Mouse (Mus musculus) T-helper 2 cell (primary cell): Measurements from ENCODE around the gene Rnaseh2a.

Experiments
- in situ Hi-C: fragments of 300-600 bp; cut with MboI, MseI; formaldehyde crosslinking; loops from one replicate; pipeline ENCODE4 v1.15.1; 2025; ENCODE audit warnings: high pct_unique_total_duplicates

Rnaseh2a gene

GRCm38 (mm10) chr8:84984294-84985048 lies 14.9 kb upstream of the Rnaseh2a start:
- in situ Hi-C loops, result loop anchor here (10.0 kb wide), 1 partner anchor 320 kb away; the partner anchor contains the start of gene Ier2

- in situ Hi-C loops, result loop anchor here (10.0 kb wide), 1 partner anchor 318 kb away; the partner anchor contains the start of gene Ier2
Observed at GRCm38 (mm10) chr8:84982499-84983011, 13.0 kb upstream of the Rnaseh2a start.

GRCm38 (mm10) chr8:84981644-84982498 lies 12.3 kb upstream of the Rnaseh2a start:
- in situ Hi-C loops, result loop anchor here (10.0 kb wide), 1 partner anchor 317 kb away; the partner anchor contains the start of gene Ier2

- in situ Hi-C loops, result loop anchor here (10.0 kb wide), 1 partner anchor 316 kb away; the partner anchor contains the start of gene Ier2
Observed at GRCm38 (mm10) chr8:84980622-84981358, 11.2 kb upstream of the Rnaseh2a start.

- in situ Hi-C loops, result loop anchor here (10.0 kb wide), 1 partner anchor 315 kb away; the partner anchor contains the start of gene Ier2
Observed at GRCm38 (mm10) chr8:84979599-84980421, 10.2 kb upstream of the Rnaseh2a start.

- in situ Hi-C loops, result no loop called here
Observed at GRCm38 (mm10) chr8:84978248-84978940, 8.8 kb upstream of the Rnaseh2a start, which contains the start of gene Junb. Junb (minus strand) TSS chr8:84978718.

- in situ Hi-C loops, result no loop called here
Observed at GRCm38 (mm10) chr8:84977435-84978247, 8.1 kb upstream of the Rnaseh2a start.

GRCm38 (mm10) chr8:84976763-84977434 lies 7.3 kb upstream of the Rnaseh2a start:
- in situ Hi-C loops, result no loop called here

GRCm38 (mm10) chr8:84976031-84976762 lies 6.6 kb upstream of the Rnaseh2a start:
- in situ Hi-C loops, result no loop called here

- in situ Hi-C loops, result no loop called here
Observed at GRCm38 (mm10) chr8:84975434-84975833, 5.9 kb upstream of the Rnaseh2a start.

GRCm38 (mm10) chr8:84974543-84975142 lies 5.1 kb upstream of the Rnaseh2a start:
- in situ Hi-C loops, result no loop called here

GRCm38 (mm10) chr8:84973803-84974542 lies 4.4 kb upstream of the Rnaseh2a start:
- in situ Hi-C loops, result no loop called here

GRCm38 (mm10) chr8:84973079-84973478 lies 3.5 kb upstream of the Rnaseh2a start:
- in situ Hi-C loops, result no loop called here

GRCm38 (mm10) chr8:84970913-84971312 lies 1.3 kb upstream of the Rnaseh2a start:
- in situ Hi-C loops, result no loop called here

- in situ Hi-C loops, result no loop called here
Observed at GRCm38 (mm10) chr8:84970135-84970790, 696 bp upstream of the Rnaseh2a start.

GRCm38 (mm10) chr8:84968650-84969049 lies 917 bp downstream of the Rnaseh2a start:
- in situ Hi-C loops, result loop anchor here (5.0 kb wide), 1 partner anchor 94 kb away; the partner anchor contains the start of gene Fbxw9
